Comparison of ENCODE assay signal across 12 mouse cellular contexts in the genomic region with DNA sequence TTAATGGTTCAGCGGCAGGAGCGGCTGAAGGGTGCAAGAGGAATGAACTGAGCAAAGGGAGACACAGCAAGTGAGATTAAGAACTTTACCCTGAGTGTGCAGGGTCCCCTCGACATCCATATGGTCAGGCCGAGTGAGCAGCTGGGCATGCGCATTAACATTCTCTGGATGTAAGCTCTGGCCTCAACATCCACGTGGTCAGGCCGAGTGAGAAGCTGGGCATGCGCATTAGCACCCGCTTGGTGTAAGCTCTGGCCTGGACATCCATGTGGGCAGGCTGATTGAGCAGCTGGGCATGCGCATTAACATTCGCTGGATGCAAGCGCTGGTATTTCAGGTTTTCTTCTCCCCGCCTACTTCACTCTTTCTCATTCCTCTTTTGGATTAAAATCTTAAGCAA. TPM values are rescaled to one million over a fixed set of nuclear protein-coding genes. Genes with fewer than 3 reads are reported as not detected.
DNase-seq lines count a peak whose midpoint lies in the region; TF ChIP-seq lines count a peak whose summit lies in the region.
"Had no signal": no experiment of that assay in that cellular context is flagged by ENCODE, and none has a peak within 500 bp of the region (broad histone marks: within the 10 kb centered on the region; RNA-seq: fewer than 3 reads in every experiment).

No protein-coding gene starts in this region.

- intact Hi-C loops in gastrocnemius, adult 2 months (cut with DNase I): no loop called here

- no peak overlapping the region for H3K27ac ChIP-seq in gastrocnemius, adult 2 months
- H3K27ac ChIP-seq: limb, embryonic 12.5 days had no signal

- DNase-seq in cerebellum, postnatal 10 days: peak; percentile 37 to 50
- no peak for DNase-seq in cerebellum, adult 9-11 months
- DNase-seq in embryo, embryonic 11.5 days (ENCODE audit: low read depth, low spot score): peak; percentile 13
- peak; percentile 16 to 25 for DNase-seq in layer of hippocampus, postnatal 36 days
- peak; percentile 67 for DNase-seq in retina, embryonic 14.5 days (ENCODE audit: low spot score)
- DNase-seq in adrenal gland, postnatal 14 days: no peak
- DNase-seq in thymus, postnatal 14 days: no peak
- no peak for DNase-seq in gastrocnemius, adult 2 months
- DNase-seq: heart, adult 18-20 months; kidney, adult 11 months; lung, postnatal 4 days had no signal

- no peak overlapping the region for H3K4me3 ChIP-seq in gastrocnemius, adult 2 months
- H3K4me3 ChIP-seq: limb, embryonic 12.5 days had no signal

- TF ChIP-seq CTCF in gastrocnemius, adult 2 months (IDR thresholded peaks at IDR 0.05): no peak

RNA-seq across cellular contexts. Expression of a gene that starts 12.4 kb away (rescaled TPM):
- total RNA-seq in layer of hippocampus, postnatal 36 days (2021): not detected
- 0.15 and 0.56 TPM in 2 replicates for total RNA-seq in adrenal gland, postnatal 14 days (2021)
- under 1 TPM; 0.33 to 0.45 TPM for total RNA-seq in gastrocnemius, adult 2 months (2021)

RNA-seq across cellular contexts. Expression of a gene that starts 25.4 kb away (rescaled TPM):
- not detected for total RNA-seq in layer of hippocampus, postnatal 36 days (2021)
- not detected in 2 replicates for total RNA-seq in adrenal gland, postnatal 14 days (2021)
- total RNA-seq in gastrocnemius, adult 2 months (2021): not detected
- total RNA-seq: heart, adult 18-20 months had no signal

RNA-seq across cellular contexts. Expression of a gene that starts 49.2 kb away (rescaled TPM):
- not detected for total RNA-seq in layer of hippocampus, postnatal 36 days (2021)
- not detected in 2 replicates for total RNA-seq in adrenal gland, postnatal 14 days (2021)
- under 1 TPM in 1 of 2 experiments, not detected in 1; 0.22 TPM for total RNA-seq in gastrocnemius, adult 2 months (2021)

Comparison
In these comparisons a context has a peak if more than half of its experiments do, and no peak if none do; other contexts are left out.
1. DNase-seq: peak in cerebellum, postnatal 10 days (2 of 2), embryo, embryonic 11.5 days (single experiment), layer of hippocampus, postnatal 36 days (2 of 2) and retina, embryonic 14.5 days (single experiment); none in cerebellum, adult 9-11 months (single experiment), adrenal gland, postnatal 14 days (single experiment), thymus, postnatal 14 days (single experiment) and gastrocnemius, adult 2 months (single experiment).